In the genomic region with DNA sequence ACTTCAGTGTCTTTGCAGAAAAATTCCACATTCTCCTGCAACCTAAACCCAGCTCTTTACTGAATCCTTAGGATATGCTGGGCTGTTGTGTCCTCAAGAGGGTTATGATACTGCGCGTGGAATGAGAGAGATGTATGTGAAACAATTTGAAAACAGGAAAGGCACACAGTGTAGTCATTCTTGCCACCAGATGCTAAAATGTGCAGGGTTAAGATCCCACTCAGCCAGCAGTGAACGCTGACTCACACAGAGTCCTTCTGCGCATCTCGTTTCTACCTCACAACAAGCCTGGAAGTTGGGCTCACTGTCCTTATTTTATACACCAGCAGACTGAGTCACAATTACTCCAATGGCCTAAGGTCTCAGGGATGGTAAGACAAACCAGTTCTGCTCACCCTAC, we compare ENCODE assay signal across 20 mouse cellular contexts. TPM values are rescaled to one million over a fixed set of nuclear protein-coding genes. Genes with fewer than 3 reads are reported as not detected.
DNase-seq lines count a peak whose midpoint lies in the region; ATAC-seq lines count a peak whose summit lies in the region.
"Had no signal": no experiment of that assay in that cellular context is flagged by ENCODE, and none has a peak within 500 bp of the region (broad histone marks: within the 10 kb centered on the region; RNA-seq: fewer than 3 reads in every experiment).

No protein-coding gene starts in this region.

- no peak for ATAC-seq in hindbrain, embryonic 13.5 days (ENCODE audit: low FRiP score)
- no peak for ATAC-seq in hindbrain, embryonic 16.5 days
- ATAC-seq: forebrain, embryonic 13.5 days had no signal

- H3K36me3 ChIP-seq in hindbrain, embryonic 13.5 days, result no peaks in the 10 kb centered on the region
- H3K36me3 ChIP-seq in hindbrain, embryonic 16.5 days (ENCODE audit: control insufficient read depth, insufficient read depth, low read length), result no peaks in the 10 kb centered on the region
- H3K36me3 ChIP-seq: embryonic facial prominence, embryonic 13.5 days; heart, embryonic 13.5 days; hindbrain, embryonic 15.5 days had no signal

- H3K4me3 ChIP-seq in hindbrain, embryonic 13.5 days, result no peak overlapping the region
- no peak overlapping the region for H3K4me3 ChIP-seq in hindbrain, embryonic 16.5 days (ENCODE audit: low read length)
- H3K4me3 ChIP-seq: embryonic facial prominence, embryonic 13.5 days; forebrain, embryonic 13.5 days; gastrocnemius, adult 2 months; heart, embryonic 13.5 days; hindbrain, embryonic 15.5 days had no signal

- 78% methylated on average over 5 of the region's 5 CpGs for WGBS in hindbrain, embryonic 13.5 days
- 76% methylated on average over 5 of the region's 5 CpGs for WGBS in hindbrain, embryonic 16.5 days

- peak; percentile 15 for DNase-seq in cerebellum, adult 9-10 months
- no peak for DNase-seq in cerebellum, adult 11 months
- peak; percentile 21 for DNase-seq in right cerebral cortex, adult 18-20 months
- no peak for DNase-seq in right cerebral cortex, postnatal 10 days (ENCODE audit: low spot score in 2 of 2)
- no peak for DNase-seq in adrenal gland, postnatal 10 days
- no peak for DNase-seq in adrenal gland, postnatal 4 days (ENCODE audit: low spot score in 2 of 2)
- DNase-seq: adrenal gland, adult 8-10 months; cerebellum, adult 2 months; cerebellum, postnatal 14 days; gastrocnemius, adult 2 months; gastrocnemius, postnatal 25 days; heart, postnatal 4 days; kidney, adult 11 months had no signal

- no peak overlapping the region for H3K4me2 ChIP-seq in hindbrain, embryonic 13.5 days
- no peak overlapping the region for H3K4me2 ChIP-seq in hindbrain, embryonic 16.5 days (ENCODE audit: low read length)
- H3K4me2 ChIP-seq: embryonic facial prominence, embryonic 13.5 days; forebrain, embryonic 13.5 days; heart, embryonic 13.5 days; hindbrain, embryonic 15.5 days had no signal

- no peak overlapping the region for H3K27ac ChIP-seq in hindbrain, embryonic 13.5 days
- no peak overlapping the region for H3K27ac ChIP-seq in hindbrain, embryonic 16.5 days (ENCODE audit: low read depth, low read length)
- H3K27ac ChIP-seq: embryonic facial prominence, embryonic 13.5 days; forebrain, embryonic 13.5 days; gastrocnemius, adult 2 months; heart, embryonic 13.5 days; hindbrain, embryonic 15.5 days had no signal

- peak overlapping the region; percentile 13; the same call in 1 of the 2 replicates for H3K9ac ChIP-seq in hindbrain, embryonic 13.5 days
- no peak overlapping the region for H3K9ac ChIP-seq in hindbrain, embryonic 16.5 days (ENCODE audit: low read depth, low read length)
- H3K9ac ChIP-seq: embryonic facial prominence, embryonic 13.5 days; forebrain, embryonic 13.5 days; heart, embryonic 13.5 days; hindbrain, embryonic 15.5 days had no signal

- H3K4me1 ChIP-seq in hindbrain, embryonic 13.5 days (replicated peaks), result peaks cover 19% of the 10 kb centered on the region; the same call in 1 of the 2 replicates
- peaks cover 11% of the 10 kb centered on the region for H3K4me1 ChIP-seq in hindbrain, embryonic 16.5 days (ENCODE audit: control insufficient read depth, insufficient read depth, low read depth, low read length)

- H3K27me3 ChIP-seq in hindbrain, embryonic 13.5 days, result peaks cover 21% of the 10 kb centered on the region; the same call in 1 of the 2 replicates
- no peaks in the 10 kb centered on the region for H3K27me3 ChIP-seq in hindbrain, embryonic 16.5 days (replicated peaks; ENCODE audit: control insufficient read depth, insufficient read depth, low read length)
- H3K27me3 ChIP-seq: CH12.LX; forebrain, embryonic 13.5 days; hindbrain, embryonic 15.5 days had no signal

- H3K9me3 ChIP-seq in hindbrain, embryonic 13.5 days, result no peaks in the 10 kb centered on the region
- H3K9me3 ChIP-seq in hindbrain, embryonic 16.5 days (ENCODE audit: control insufficient read depth, low read length), result no peaks in the 10 kb centered on the region
- H3K9me3 ChIP-seq: embryonic facial prominence, embryonic 13.5 days; forebrain, embryonic 13.5 days; heart, embryonic 13.5 days; hindbrain, embryonic 15.5 days had no signal

RNA-seq across cellular contexts. Expression of a gene that starts 59.9 kb away (rescaled TPM):
- polyA plus RNA-seq in hindbrain, embryonic 13.5 days (2015; fragmentation: Nextera tagmentation; extraction: Ambion mirVana), result 16.6 and 16.8 TPM in 2 replicates
- 16.4 and 17.0 TPM in 2 replicates for polyA plus RNA-seq in hindbrain, embryonic 16.5 days (2015; fragmentation: Nextera tagmentation; extraction: Ambion mirVana)
- 10 to 100 TPM; 56.7 to 61.6 TPM for total RNA-seq in adrenal gland, postnatal 10 days (2021)
- total RNA-seq in adrenal gland, postnatal 4 days (2021), result 10 to 100 TPM; 69.5 to 71.9 TPM

Comparison
In these comparisons a context has a peak if more than half of its experiments do, and no peak if none do; other contexts are left out.
1. DNase-seq: peak in cerebellum, adult 9-10 months (single experiment) and right cerebral cortex, adult 18-20 months (single experiment); none in cerebellum, adult 11 months (single experiment), right cerebral cortex, postnatal 10 days (0 of 2), adrenal gland, postnatal 10 days (single experiment) and adrenal gland, postnatal 4 days (0 of 2).